Mouse (Mus musculus) common myeloid progenitor, adult 5-6 weeks (primary cell): ENCODE measurements around the gene Sult2a6. TPM values are rescaled to one million over a fixed set of nuclear protein-coding genes. Genes with fewer than 3 reads are reported as not detected.

ENCODE experiments used
- ATAC-seq: replicated peaks from 2 replicates; pipeline ENCODE4 v1.8.0; 2016; ENCODE audit warnings: low read depth, mild to moderate bottlenecking, moderate TSS enrichment, inconsistent platforms; ENCODE audit not compliant: poor library complexity, severe bottlenecking
- total RNA-seq: library from RNA; stranded (forward); fragments of 200-1000, 187-1606 nt; gene quantifications from 2 replicates; pipeline ENCODE4 v1.2.3, GENCODE M21; 2017

Gene Sult2a6
- not detected in 2 replicates for total RNA-seq

DNA sequence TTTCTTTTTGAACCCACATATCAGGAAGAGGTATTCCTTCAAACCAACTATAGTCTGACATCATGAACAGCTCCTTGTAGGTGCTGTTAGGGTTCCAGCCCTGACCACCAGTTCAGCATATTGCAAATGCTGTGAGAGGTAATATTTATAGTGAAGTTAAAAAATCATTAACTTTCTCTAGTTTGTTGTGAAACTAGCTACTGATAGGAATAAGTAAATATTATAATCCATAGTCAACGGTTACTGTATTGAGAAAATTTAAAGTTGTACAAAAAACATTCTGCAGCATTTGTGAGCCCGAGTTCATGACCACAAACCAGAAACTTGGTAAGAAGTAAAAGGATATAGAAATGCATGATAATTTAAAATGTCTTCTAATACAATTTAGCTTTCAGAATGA lies at the start of gene Sult2a6:
Sult2a6 (minus strand) TSS at position 101 of the 400 bp plus-strand sequence.
- ATAC-seq: no peak

DNA sequence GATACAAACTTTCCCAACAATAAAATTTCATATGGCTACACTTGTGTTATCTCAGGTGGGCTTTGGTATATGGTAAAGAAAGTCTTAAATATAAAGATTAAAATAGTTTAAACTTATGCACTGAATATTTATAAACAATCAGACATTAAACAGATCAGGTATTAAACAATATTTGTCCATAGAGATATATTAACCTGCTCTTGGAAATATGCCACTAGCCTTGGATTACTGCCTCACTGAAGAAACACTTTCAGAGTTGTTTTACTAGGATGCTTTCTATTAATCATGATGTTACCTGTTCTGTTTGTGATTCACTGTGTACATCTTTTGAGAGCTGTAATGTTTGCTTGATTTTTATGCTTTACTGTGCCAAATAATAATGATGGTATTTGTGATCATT lies 39.4 kb downstream of the Sult2a6 start:
- no peak for ATAC-seq

DNA sequence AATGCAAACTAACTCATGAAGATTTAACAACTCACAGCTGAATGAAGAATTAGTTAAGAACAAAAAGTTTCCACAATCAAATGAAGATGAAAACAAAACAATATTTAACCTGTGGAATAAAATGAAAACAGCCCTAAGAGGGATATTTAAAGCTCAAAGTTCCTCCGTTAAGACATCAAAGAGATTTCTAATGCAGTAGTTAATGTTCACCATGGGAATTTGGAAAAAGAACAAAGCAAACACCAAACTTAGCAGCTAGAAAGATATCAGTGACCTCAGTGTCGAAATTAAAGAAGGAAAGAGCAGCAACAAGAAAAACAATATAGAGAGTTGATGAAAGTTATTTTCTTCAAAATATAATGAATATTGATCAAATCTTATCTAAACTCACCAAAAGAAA lies 51.3 kb downstream of the Sult2a6 start:
- ATAC-seq: no peak

DNA sequence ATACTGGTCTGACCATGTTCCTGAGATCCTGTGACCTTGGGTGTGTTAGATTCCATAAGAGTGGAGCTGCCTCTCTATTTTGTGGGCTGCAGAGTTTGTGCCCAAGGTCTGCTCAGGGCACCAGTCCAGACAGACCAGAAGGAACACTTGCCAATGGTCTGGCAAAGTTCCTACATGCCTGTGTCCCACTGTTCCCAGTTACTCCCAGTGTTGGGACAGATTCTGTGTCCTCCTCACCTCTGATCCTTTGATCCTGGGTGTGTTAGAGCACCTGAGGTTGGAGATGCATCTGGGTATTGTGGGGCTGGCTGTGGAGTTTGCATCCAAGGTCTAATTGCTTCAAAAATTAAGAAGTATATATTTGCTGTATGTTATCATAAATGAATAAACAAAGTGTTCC lies 52.2 kb downstream of the Sult2a6 start:
- no peak for ATAC-seq

Other genes starting within 250 kb of the Sult2a6 start
- not detected in 2 replicates for gene Sult2a3, start 131.8 kb downstream of the Sult2a6 start, total RNA-seq
- gene Obox8, start 78.7 kb upstream of the Sult2a6 start, total RNA-seq: not detected in 2 replicates
- gene Sult2a8, start 191.9 kb upstream of the Sult2a6 start, total RNA-seq: not detected in 2 replicates
- gene Sult2a7, start 239.4 kb upstream of the Sult2a6 start, total RNA-seq: not detected in 2 replicates